Mouse (Mus musculus) liver, embryonic 14.5 days (tissue): ENCODE data around the gene Tfap2d. TPM values are rescaled to one million over a fixed set of nuclear protein-coding genes. Genes with fewer than 3 reads are reported as not detected.

ENCODE experiments used
- ATAC-seq: fragments of 200-750 bp; cut with Nextera tagmentation; 2 replicates; pipeline ENCODE4 v1.8.0; 2017; ENCODE audit warnings: moderate number of reproducible peaks, mild to moderate bottlenecking, moderate library complexity; ENCODE audit not compliant: insufficient read depth
- DNase-seq, 3 experiments: peaks; one replicate each; pipeline ENCODE4 v3.0.0-alpha.2; 2012 to 2013; ENCODE audit warnings: low read depth in 3 of 3, low spot score in 3 of 3
- H3K27ac ChIP-seq: fragments of 300-500 bp; sonication (generic); 2 replicates; pipeline ENCODE4 v1.5.1; 2014; ENCODE audit warnings: moderate library complexity, mild to moderate bottlenecking, control low read depth, inconsistent platforms
- H3K27me3 ChIP-seq: fragments of 300-500 bp; sonication (generic); 2 replicates; pipeline ENCODE4 v1.6.1; 2014; ENCODE audit warnings: mild to moderate bottlenecking, low read length, moderate library complexity; ENCODE audit not compliant: control insufficient read depth, insufficient read depth
- H3K36me3 ChIP-seq: fragments of 300-500 bp; sonication (generic); replicated peaks from 2 replicates; pipeline ENCODE4 v1.6.1; 2014; ENCODE audit warnings: low read depth; ENCODE audit not compliant: control insufficient read depth, insufficient read depth
- H3K4me1 ChIP-seq, 2 experiments: fragments of 200-500 bp in 1 of 2; fragments of 300-500 bp in 1 of 2; sonication (generic) in 1 of 2; replicated peaks; 2 replicates each; pipeline ENCODE4 v1.6.1; 2012 to 2014; ENCODE audit warnings: antibody characterized with exemption in 1 of 2, inconsistent platforms in 1 of 2, low read length in 1 of 2; ENCODE audit not compliant: control insufficient read depth in 2 of 2, insufficient read depth in 2 of 2
- H3K4me2 ChIP-seq: fragments of 300-500 bp; sonication (generic); 2 replicates; pipeline ENCODE4 v1.6.1; 2014; ENCODE audit warnings: low read depth, mild to moderate bottlenecking, control low read depth, moderate library complexity
- H3K4me3 ChIP-seq, 2 experiments: fragments of 200-500 bp in 1 of 2; fragments of 300-500 bp in 1 of 2; sonication (generic) in 1 of 2; 2 replicates each; pipeline ENCODE4 v1.5.1; 2012 to 2014; ENCODE audit warnings: low read depth in 2 of 2, low read length in 2 of 2, mild to moderate bottlenecking in 2 of 2, control low read depth in 1 of 2, inconsistent platforms in 1 of 2, moderate library complexity in 1 of 2; ENCODE audit not compliant: insufficient read depth in 1 of 2
- H3K9ac ChIP-seq: fragments of 300-500 bp; sonication (generic); replicated peaks from 2 replicates; pipeline ENCODE4 v1.6.1; 2014; ENCODE audit warnings: mild to moderate bottlenecking, control low read depth, moderate library complexity
- H3K9me3 ChIP-seq: fragments of 300-500 bp; sonication (generic); 2 replicates; pipeline ENCODE4 v1.6.1; 2016; ENCODE audit warnings: low read length, mixed read lengths; ENCODE audit not compliant: control insufficient read depth
- CTCF ChIP-seq: IDR thresholded peaks from 2 replicates; pipeline ENCODE4 v1.5.1; 2016; ENCODE audit warnings: antibody characterized with exemption, low read depth, control low read depth
- EP300 ChIP-seq: IDR thresholded peaks from 2 replicates; pipeline ENCODE4 v1.6.1; 2016; ENCODE audit warnings: antibody characterized with exemption, low read depth
- WGBS: fragments of 180-500 bp; shearing (Covaris S2); extraction: QIAGEN DNeasy Blood & Tissue Kit; methylation state at CpG from one replicate; pipeline ENCODE4 v1.1.7; 2014; ENCODE audit not compliant: insufficient replicate concordance; 5-methylcytosine and 5-hydroxymethylcytosine counted together
- polyA plus RNA-seq, 2 experiments: library from polyadenylated mRNA; depleted of rRNA in 1 of 2; stranded (reverse) in 1 of 2; unstranded in 1 of 2; fragments of >200 nt; fragmentation: Nextera tagmentation in 1 of 2; extraction: Ambion mirVana in 1 of 2; gene quantifications; 2 replicates each; pipeline versions ENCODE4 v1.2.1 to v1.2.3; 2012 to 2014

Gene Tfap2d
- polyA plus RNA-seq, 2 experiments = not detected

DNA sequence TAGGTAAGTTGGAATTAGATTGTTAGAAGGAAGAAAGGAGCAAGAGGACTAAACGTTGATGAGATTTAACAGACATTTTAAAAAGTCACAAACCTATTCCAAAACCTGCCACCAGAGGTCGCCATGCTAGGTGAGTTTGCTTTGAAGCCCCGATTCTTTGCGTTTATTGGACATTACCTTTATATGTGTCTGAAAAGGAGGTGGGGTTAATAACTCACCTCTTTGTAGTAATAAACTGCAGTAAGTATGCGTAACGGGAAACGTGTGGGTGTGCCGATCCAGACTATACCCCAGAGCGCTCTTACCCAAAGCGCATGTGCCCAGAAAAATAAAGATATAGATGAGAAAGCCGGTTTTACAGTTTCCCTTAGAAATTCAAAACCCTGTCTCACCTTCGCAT is 102.8 kb downstream of the Tfap2d start:
- 2% methylated on average over 12 of the region's 12 CpGs for whole genome bisulfite sequencing
- no peak for DNase-seq

DNA sequence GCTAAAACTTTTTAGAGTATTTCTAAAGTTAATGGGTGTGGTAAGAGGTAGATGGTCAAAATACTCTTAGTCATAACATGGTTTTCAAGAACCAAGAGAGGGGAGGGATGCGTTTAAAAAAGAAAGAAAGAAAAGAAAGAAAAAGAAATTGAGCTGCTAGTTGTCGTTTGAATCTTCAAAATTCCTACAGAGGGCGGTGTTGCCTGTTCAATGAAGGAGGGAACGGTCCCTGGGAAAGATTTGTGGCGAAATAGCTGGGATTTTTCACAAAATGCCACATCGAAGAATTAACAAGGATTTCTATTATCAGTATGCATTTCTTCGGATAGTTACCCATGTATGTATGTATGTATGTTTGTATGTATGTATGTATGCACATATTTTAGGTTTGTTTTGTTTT is 103.4 kb downstream of the Tfap2d start:
- DNase-seq (no peak), ATAC-seq (no peak)
- no peak overlapping the region for H3K4me2 ChIP-seq
- no peaks in the 10 kb centered on the region for H3K36me3 ChIP-seq
- no peak overlapping the region for H3K4me3 ChIP-seq
- peaks cover 40% of the 10 kb centered on the region for H3K27me3 ChIP-seq
- 1% methylated on average over 7 of the region's 7 CpGs for WGBS
- no peak overlapping the region for H3K9ac ChIP-seq
- no peak overlapping the region for H3K27ac ChIP-seq
- TF ChIP-seq CTCF = no peak; the same call in 1 of the 2 replicates
- TF ChIP-seq EP300 = no peak
- H3K4me1 ChIP-seq = no peaks in the 10 kb centered on the region
- no peaks in the 10 kb centered on the region for H3K9me3 ChIP-seq

More for the DNA sequence above, 102.8 kb downstream of the Tfap2d start:
- Histone ChIP-seq H3K4me2 (no peak overlapping the region), H3K36me3 (no peaks in the 10 kb centered on the region), H3K9me3 (no peaks in the 10 kb centered on the region), H3K27ac (no peak overlapping the region), H3K27me3 (peaks cover 34% of the 10 kb centered on the region), H3K9ac (no peak overlapping the region), H3K4me3 (no peak overlapping the region), H3K4me1 (no peaks in the 10 kb centered on the region)
- TF ChIP-seq CTCF (peak; percentile 63; the same call in 1 of the 2 replicates), EP300 (no peak)
- no peak for ATAC-seq

DNA sequence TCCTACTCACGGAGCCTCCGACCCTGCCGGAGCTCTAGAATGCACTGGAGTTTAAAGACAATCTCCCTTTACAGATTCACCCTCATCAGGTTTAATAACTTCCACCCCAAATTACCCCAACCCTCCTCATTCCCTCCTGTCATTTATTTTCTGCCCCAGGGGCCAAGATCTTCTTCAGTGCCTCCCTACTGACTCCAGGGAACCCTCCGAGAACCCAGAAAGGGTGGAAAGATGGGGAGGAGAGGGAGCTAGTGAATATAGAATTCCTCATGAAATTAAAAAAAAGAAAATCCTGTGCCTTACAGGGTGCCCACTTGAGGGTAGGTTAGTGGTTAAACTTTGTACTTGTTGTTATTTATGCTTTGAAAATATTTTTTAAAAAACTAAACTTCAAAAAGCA is 104.8 kb downstream of the Tfap2d start:
- Histone ChIP-seq H3K4me3 (no peak overlapping the region), H3K4me1 (no peaks in the 10 kb centered on the region), H3K36me3 (no peaks in the 10 kb centered on the region), H3K27me3 (peaks cover 50% of the 10 kb centered on the region), H3K27ac (no peak overlapping the region), H3K9ac (no peak overlapping the region), H3K9me3 (no peaks in the 10 kb centered on the region), H3K4me2 (no peak overlapping the region)
- no peak for ATAC-seq
- DNase-seq = no peak
- TF ChIP-seq CTCF (no peak), EP300 (no peak)
- WGBS = 6% methylated on average over 4 of the region's 4 CpGs

DNA sequence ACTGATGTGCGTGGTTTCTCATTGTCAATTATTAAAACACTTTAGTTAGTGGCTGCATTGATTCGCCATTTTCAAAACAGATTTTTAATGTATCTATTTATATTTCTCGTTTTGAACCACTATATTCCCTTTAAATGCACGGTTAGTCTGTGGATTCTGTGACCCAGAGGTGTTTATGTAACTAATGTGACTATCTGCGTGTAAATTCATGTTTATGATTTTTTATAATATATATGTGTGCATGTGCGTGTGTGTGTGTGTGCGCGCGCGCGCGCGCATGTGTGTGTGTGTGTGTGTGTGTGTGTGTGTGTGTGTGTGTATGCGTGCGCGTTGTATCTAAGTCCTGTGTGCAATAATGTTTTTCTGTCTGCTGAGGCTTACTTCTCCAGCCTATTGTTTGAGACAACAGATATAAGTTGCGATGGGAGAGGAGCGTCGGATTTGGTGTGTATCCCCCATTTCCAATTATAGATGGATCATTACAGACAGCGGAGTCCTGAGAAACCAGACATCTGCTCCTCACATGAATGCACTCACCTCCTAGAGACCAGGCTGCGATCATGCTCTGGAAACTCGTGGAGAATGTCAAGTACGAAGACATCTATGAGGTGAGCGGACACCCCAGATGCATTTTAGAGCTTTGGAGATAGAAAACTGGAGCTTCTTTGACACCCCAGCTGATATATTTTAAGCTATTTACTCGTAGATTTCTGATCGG is 106.0 kb downstream of the Tfap2d start, which contains the start of gene Tfap2b:
Gene Tfap2b (plus strand): TSS at position 274 of the 718 bp plus-strand sequence.
- Histone ChIP-seq H3K4me2 (no peak within 1 kb of the TSS), H3K27ac (no peak within 1 kb of the TSS), H3K27me3 (peaks cover 59% of the 10 kb centered on the region), H3K36me3 (no peaks in the 10 kb centered on the region), H3K9ac (no peak within 1 kb of the TSS), H3K9me3 (no peaks in the 10 kb centered on the region), H3K4me1 (no peaks in the 10 kb centered on the region), H3K4me3 (no peak within 1 kb of the TSS)
- WGBS = 2% methylated on average over 26 of the region's 26 CpGs
- DNase-seq (no peak), ATAC-seq (no peak)
- no peak for TF ChIP-seq EP300
- TF ChIP-seq CTCF = no peak

DNA sequence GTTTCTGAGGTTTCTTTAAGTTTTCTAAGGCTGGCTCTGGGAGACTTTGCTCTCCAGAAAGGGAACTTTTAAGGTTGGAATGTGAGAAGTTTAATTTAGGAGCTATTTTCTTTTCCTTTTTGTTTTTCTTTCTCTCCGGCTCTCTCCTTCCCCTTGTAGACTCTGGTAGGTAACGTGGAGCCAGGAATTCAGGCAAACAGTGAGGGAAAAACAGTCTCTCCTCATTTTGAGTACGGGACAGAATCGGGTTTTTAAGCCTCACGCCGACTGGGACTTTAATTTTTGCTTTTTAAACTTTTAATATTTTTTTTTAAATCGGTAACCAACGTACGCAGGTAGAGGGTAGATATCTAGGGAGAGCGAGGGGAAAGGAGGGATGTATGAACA is 106.5 kb downstream of the Tfap2d start:
- Histone ChIP-seq H3K4me3 (no peak overlapping the region), H3K27ac (no peak overlapping the region), H3K9ac (no peak overlapping the region), H3K4me2 (no peak overlapping the region), H3K9me3 (no peaks in the 10 kb centered on the region), H3K27me3 (peaks cover 64% of the 10 kb centered on the region), H3K36me3 (no peaks in the 10 kb centered on the region), H3K4me1 (no peaks in the 10 kb centered on the region)
- DNase-seq = no peak
- WGBS = under 1% methylated on average over 10 of the region's 10 CpGs
- ATAC-seq = no peak
- TF ChIP-seq CTCF (no peak), EP300 (no peak)
